Mouse (Mus musculus) forebrain, embryonic 11.5 days (tissue): ENCODE measurements around the gene Fbxo3. TPM values are rescaled to one million over a fixed set of nuclear protein-coding genes. Genes with fewer than 3 reads are reported as not detected.
"Not testable (repeated sequence)": the region's sequence is repeated elsewhere in the genome, so short reads cannot be mapped to it uniquely, and the experiment has no call there.

ENCODE experiments used
- ATAC-seq: fragments of 200-750 bp; cut with Nextera tagmentation; replicated peaks from 2 replicates; pipeline ENCODE4 v1.8.0; 2017; ENCODE audit warnings: moderate TSS enrichment; ENCODE audit not compliant: low FRiP score
- DNase-seq: peaks from one replicate; pipeline ENCODE4 v3.0.0-alpha.2; 2017; ENCODE audit warnings: low spot score
- H3K27ac ChIP-seq: fragments of 300-500 bp; sonication (generic); 2 replicates; pipeline ENCODE4 v1.5.1; 2014; ENCODE audit warnings: low read depth, low read length
- H3K27me3 ChIP-seq: fragments of 300-500 bp; sonication (generic); 2 replicates; pipeline ENCODE4 v1.6.1; 2014; ENCODE audit warnings: mild to moderate bottlenecking, low read length, mixed read lengths; ENCODE audit not compliant: control insufficient read depth, insufficient read depth
- H3K36me3 ChIP-seq: fragments of 300-500 bp; sonication (generic); 2 replicates; pipeline ENCODE4 v1.6.1; 2014; ENCODE audit warnings: mild to moderate bottlenecking, low read length, moderate library complexity, mixed read lengths; ENCODE audit not compliant: control insufficient read depth, insufficient read depth
- H3K4me1 ChIP-seq: fragments of 300-500 bp; sonication (generic); replicated peaks from 2 replicates; pipeline ENCODE4 v1.6.1; 2014; ENCODE audit warnings: low read length, mixed read lengths; ENCODE audit not compliant: control insufficient read depth, insufficient read depth
- H3K4me2 ChIP-seq: fragments of 300-500 bp; sonication (generic); 2 replicates; pipeline ENCODE4 v1.6.1; 2014; ENCODE audit warnings: low read depth, mild to moderate bottlenecking, low read length, moderate library complexity, mixed read lengths; ENCODE audit not compliant: severe bottlenecking
- H3K4me3 ChIP-seq: fragments of 300-500 bp; sonication (generic); 2 replicates; pipeline ENCODE4 v1.5.1; 2014; ENCODE audit warnings: low read depth, low read length
- H3K9ac ChIP-seq: fragments of 300-500 bp; sonication (generic); 2 replicates; pipeline ENCODE4 v1.6.1; 2014; ENCODE audit warnings: low read length
- H3K9me3 ChIP-seq: fragments of 300-500 bp; sonication (generic); 2 replicates; pipeline ENCODE4 v1.6.1; 2016; ENCODE audit warnings: low read length, mixed read lengths; ENCODE audit not compliant: control insufficient read depth
- WGBS: fragments of 180-500 bp; shearing (Covaris S2); extraction: QIAGEN DNeasy Blood & Tissue Kit; methylation state at CpG from one replicate; pipeline ENCODE4 v1.1.7; 2014; 5-methylcytosine and 5-hydroxymethylcytosine counted together
- polyA plus RNA-seq: library from polyadenylated mRNA; unstranded; fragments of >200 nt; fragmentation: Nextera tagmentation; extraction: Ambion mirVana; gene quantifications from 2 replicates; pipeline ENCODE4 v1.2.1, GENCODE M21; 2014

Fbxo3 gene
- polyA plus RNA-seq: 55.4 and 61.4 TPM in 2 replicates

DNA sequence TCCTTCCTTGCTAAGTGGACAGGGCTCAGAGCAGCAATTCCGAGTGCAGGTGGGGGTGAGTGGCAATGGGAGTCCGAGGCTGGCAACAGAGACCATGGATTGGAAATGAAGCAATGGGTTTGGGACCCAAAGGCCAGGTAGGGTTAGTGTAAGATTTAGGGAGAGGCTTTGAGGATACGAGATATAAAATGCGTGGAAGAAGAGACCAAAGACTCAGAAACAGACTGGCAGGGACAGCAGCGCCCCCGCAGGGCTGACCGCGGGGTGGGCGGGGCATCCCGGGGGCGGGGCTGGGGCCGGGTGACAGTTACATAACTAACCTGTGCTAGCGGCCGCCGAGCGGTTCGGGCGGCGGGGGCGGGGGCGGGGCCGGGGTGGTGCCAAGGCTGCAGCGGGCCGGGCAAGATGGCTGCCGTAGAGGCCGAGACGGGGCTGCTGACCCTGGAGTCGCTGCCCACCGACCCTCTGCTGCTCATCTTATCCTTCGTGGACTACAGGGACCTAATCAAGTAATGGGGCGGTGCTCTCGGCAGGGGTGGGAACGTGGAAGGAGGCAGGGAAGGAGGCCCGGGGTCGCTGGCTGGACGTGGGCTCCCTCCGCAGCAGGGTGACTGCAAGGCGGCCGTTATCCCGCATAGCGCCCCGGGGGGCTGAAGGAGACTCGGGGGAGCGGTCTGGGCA lies at the start of gene Fbxo3:
Gene Fbxo3 (plus strand): TSS at position 264 of the 681 bp plus-strand sequence.
- ATAC-seq (peak; percentile 98), DNase-seq (peak; percentile 96)
- H3K9ac ChIP-seq: peak within 1 kb of the TSS; percentile 93
- H3K36me3 ChIP-seq: no peaks in the 10 kb centered on the region
- no peak within 1 kb of the TSS for H3K27ac ChIP-seq
- peaks cover 4% of the 10 kb centered on the region; the same call in 1 of the 2 replicates for H3K4me1 ChIP-seq
- peak within 1 kb of the TSS; percentile 74 for H3K4me3 ChIP-seq
- H3K9me3 ChIP-seq: no peaks in the 10 kb centered on the region
- H3K4me2 ChIP-seq: peak within 1 kb of the TSS; percentile 88
- WGBS: under 1% methylated on average over 44 of the region's 44 CpGs
- H3K27me3 ChIP-seq: no peaks in the 10 kb centered on the region

DNA sequence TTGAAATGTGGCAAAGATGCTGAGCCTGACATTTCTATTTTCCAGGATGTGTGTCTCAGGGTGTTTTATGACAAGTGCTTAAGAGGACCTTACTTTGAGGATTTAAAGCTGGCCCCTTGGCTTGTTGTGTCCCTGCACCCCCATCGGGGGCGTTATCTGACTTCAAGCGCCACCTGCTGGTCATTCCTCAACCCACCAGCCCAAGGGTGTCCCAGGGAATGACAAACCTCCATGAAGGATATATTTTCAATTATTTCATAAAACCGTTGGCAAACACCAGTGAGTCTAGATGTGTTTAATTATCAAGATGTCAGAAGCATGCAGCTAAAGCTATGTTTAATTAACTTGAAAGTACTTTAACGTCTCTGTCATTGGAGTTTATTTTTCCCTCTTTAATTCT lies 45.3 kb upstream of the Fbxo3 start:
- Histone ChIP-seq H3K27me3 (no peaks in the 10 kb centered on the region), H3K9ac (no peak overlapping the region), H3K4me3 (no peak overlapping the region), H3K9me3 (no peaks in the 10 kb centered on the region), H3K27ac (no peak overlapping the region), H3K4me2 (no peak overlapping the region), H3K36me3 (no peaks in the 10 kb centered on the region), H3K4me1 (peaks cover 2% of the 10 kb centered on the region; the same call in 1 of the 2 replicates)
- 9% methylated on average over 5 of the region's 5 CpGs for WGBS
- DNase-seq: peak; percentile 86
- peak; percentile 79; the same call in 1 of the 2 replicates for ATAC-seq

DNA sequence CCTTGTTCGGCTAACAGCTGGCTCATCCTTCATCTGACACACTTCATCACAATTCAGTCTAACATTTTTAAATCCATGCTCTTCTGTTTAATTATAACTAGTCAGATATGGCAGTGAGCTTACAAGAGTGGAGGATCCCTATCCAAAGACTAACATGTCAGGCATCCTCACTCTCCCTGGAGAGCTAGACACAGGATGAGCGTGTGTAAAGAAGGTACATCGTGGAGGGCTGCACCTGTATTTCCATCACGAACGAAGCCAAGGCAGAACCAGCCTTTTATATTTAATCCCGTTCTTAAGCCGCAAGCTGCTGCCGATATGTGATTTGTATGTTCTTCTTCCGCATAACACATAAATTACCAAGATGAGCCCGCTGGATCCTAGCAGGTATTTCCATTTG lies 44.4 kb upstream of the Fbxo3 start:
- DNase-seq (no peak), ATAC-seq (no peak)
- H3K4me2 ChIP-seq: no peak overlapping the region
- no peak overlapping the region for H3K9ac ChIP-seq
- WGBS: 92% methylated on average over 10 of the region's 10 CpGs
- H3K4me1 ChIP-seq: no peaks in the 10 kb centered on the region
- no peaks in the 10 kb centered on the region for H3K27me3 ChIP-seq
- H3K4me3 ChIP-seq: no peak overlapping the region
- no peak overlapping the region for H3K27ac ChIP-seq
- no peaks in the 10 kb centered on the region for H3K36me3 ChIP-seq
- no peaks in the 10 kb centered on the region for H3K9me3 ChIP-seq

GRCm38 (mm10) chr2:103987595-103987994 lies 39.9 kb upstream of the Fbxo3 start:
- H3K9ac ChIP-seq, H3K4me2 ChIP-seq, H3K27ac ChIP-seq, H3K4me1 ChIP-seq, H3K27me3 ChIP-seq, ATAC-seq, H3K4me3 ChIP-seq, DNase-seq, H3K36me3 ChIP-seq, H3K9me3 ChIP-seq: not testable (repeated sequence)
- WGBS: 73% methylated on average over 5 of the region's 8 CpGs

DNA sequence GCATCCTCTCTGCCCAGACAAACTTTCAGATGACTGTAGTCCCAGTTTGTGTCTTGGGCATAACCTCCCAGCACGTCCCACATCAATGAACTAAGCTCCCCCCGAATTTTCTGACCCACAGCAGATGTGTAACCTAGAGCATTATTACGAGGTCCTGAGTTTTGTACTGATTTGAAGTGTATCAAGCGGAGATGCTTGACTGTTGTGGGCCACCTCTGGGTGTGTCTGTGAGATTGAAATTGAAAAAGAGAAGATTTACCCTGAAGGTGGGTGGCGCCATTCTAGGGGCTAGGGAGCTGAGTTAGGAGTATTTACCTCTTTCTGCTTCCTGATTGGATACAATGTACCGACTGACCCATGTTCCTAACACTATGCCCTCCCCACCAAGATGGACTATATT lies 37.8 kb upstream of the Fbxo3 start:
- Histone ChIP-seq H3K27me3 (no peaks in the 10 kb centered on the region), H3K4me3 (no peak overlapping the region), H3K9me3 (no peaks in the 10 kb centered on the region), H3K9ac (no peak overlapping the region), H3K27ac (no peak overlapping the region), H3K36me3 (no peaks in the 10 kb centered on the region), H3K4me1 (peaks cover 4% of the 10 kb centered on the region; the same call in 1 of the 2 replicates), H3K4me2 (no peak overlapping the region)
- DNase-seq: no peak
- WGBS: 84% methylated on average over 6 of the region's 6 CpGs
- no peak for ATAC-seq

DNA sequence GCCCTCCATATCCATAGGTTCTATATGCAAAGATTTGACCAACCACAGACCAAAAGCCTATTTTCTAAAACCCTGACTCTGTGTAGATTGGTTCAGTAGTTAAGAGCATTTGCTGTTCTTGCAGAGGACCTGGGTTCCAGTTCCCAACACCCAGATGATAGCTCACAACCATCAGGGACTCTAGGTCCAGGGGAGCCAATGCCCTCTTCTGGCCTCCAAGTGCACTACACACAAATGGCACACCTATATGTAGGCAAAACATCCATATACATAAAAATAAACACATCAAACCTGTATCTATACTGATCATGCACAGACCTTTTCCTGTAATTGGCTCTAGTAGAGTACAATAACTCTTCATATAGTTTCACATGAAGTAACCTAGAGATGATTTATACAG lies 36.2 kb upstream of the Fbxo3 start:
- H3K9ac ChIP-seq: no peak overlapping the region
- no peaks in the 10 kb centered on the region for H3K9me3 ChIP-seq
- H3K36me3 ChIP-seq: no peaks in the 10 kb centered on the region
- peaks cover 4% of the 10 kb centered on the region; the same call in 1 of the 2 replicates for H3K4me1 ChIP-seq
- H3K4me2 ChIP-seq: no peak overlapping the region
- H3K4me3 ChIP-seq: no peak overlapping the region
- DNase-seq (no peak), ATAC-seq (no peak)
- H3K27me3 ChIP-seq: no peaks in the 10 kb centered on the region
- no peak overlapping the region for H3K27ac ChIP-seq

- H3K4me2 ChIP-seq: no peak overlapping the region
- H3K9ac ChIP-seq: no peak overlapping the region
- H3K4me3 ChIP-seq: no peak overlapping the region
- H3K36me3 ChIP-seq: no peaks in the 10 kb centered on the region
- 70% methylated on average over 9 of the region's 9 CpGs for WGBS
- H3K4me1 ChIP-seq: peaks cover 4% of the 10 kb centered on the region; the same call in 1 of the 2 replicates
- H3K9me3 ChIP-seq: no peaks in the 10 kb centered on the region
- DNase-seq (no peak), ATAC-seq (no peak)
- no peak overlapping the region for H3K27ac ChIP-seq
- H3K27me3 ChIP-seq: no peaks in the 10 kb centered on the region
These were observed 35.4 kb upstream of the Fbxo3 start for GRCm38 (mm10) chr2:103992162-103992561.

- Histone ChIP-seq H3K27ac (no peak overlapping the region), H3K36me3 (no peaks in the 10 kb centered on the region), H3K4me3 (no peak overlapping the region), H3K9ac (no peak overlapping the region), H3K9me3 (no peaks in the 10 kb centered on the region), H3K4me2 (no peak overlapping the region), H3K4me1 (peaks cover 4% of the 10 kb centered on the region; the same call in 1 of the 2 replicates), H3K27me3 (no peaks in the 10 kb centered on the region)
- no peak for ATAC-seq
- no peak for DNase-seq
- 22% methylated on average over 17 of the region's 17 CpGs for whole genome bisulfite sequencing
These were observed 34.7 kb upstream of the Fbxo3 start for GRCm38 (mm10) chr2:103992618-103993332.
